Comparison of ENCODE assay signal across 8 mouse cellular contexts in the genomic region with DNA sequence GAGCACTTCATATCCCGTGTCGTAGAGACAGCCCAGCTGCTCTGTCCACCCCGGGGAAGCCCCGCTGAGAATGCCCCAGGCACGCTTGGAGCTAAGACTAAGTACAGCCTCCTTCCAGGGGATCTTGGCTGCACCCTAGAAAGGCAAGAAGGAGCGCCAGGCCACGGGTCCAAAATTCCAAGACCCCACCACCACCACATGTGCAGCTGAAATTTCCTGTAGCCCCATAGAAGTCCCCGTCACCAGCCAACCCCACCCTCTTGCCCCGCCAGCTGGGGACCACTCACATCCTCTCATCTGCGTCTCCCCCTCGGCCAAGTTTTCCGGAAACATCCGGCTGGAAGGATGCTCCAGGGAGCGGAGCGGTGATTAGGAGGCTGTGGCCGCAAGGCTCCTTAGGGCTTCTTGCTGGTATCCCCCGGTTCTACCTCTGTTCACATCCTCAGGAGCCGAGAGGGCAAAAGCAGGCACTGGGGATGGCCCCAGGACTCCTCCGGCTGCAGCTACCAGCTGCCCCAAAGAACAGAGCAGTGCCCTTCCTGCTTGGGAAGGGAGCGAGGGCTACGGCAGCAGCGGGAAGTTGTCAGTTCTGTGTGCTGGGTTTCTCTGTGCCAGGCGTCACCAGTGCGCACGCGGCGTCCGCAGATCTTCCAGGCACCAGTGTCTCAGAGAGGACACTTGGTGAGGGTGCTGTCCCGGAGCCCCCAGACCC. TPM values are rescaled to one million over a fixed set of nuclear protein-coding genes. Genes with fewer than 3 reads are reported as not detected.
A peak's percentile ranks its signal among the peaks of the same experiment; 100 is the strongest.
DNase-seq lines count a peak whose midpoint lies in the region; ATAC-seq and TF ChIP-seq lines count a peak whose summit lies in the region.

No protein-coding gene starts in this region.

- peak; percentile 40 to 75 for DNase-seq in adrenal gland, adult (ENCODE audit: inconsistent age in 2 of 2, low spot score in 1 of 2)
- no peak for DNase-seq in adrenal gland, adult 8-10 months
- DNase-seq in heart, postnatal 4 days: peak; percentile 66
- no peak for DNase-seq in liver, embryonic 14.5 days (ENCODE audit: low read depth in 3 of 3, low spot score in 3 of 3)

- TF ChIP-seq CTCF in C2C12 (IDR thresholded peaks at IDR 0.05; ENCODE audit: control insufficient read depth, insufficient read depth, insufficient read length): no peak
- no peak for TF ChIP-seq CTCF in liver, embryonic 14.5 days (IDR thresholded peaks at IDR 0.05; ENCODE audit: low read depth)

- H3K79me2 ChIP-seq in C2C12 (ENCODE audit: control insufficient read depth, insufficient read depth): peaks cover 92% of the 10 kb centered on the region

- peak overlapping the region; percentile 65 for H3ac ChIP-seq in C2C12 (ENCODE audit: control insufficient read depth, insufficient read length, low read depth)

- H3K9ac ChIP-seq in forebrain, embryonic 15.5 days (replicated peaks): peak overlapping the region; percentile 39
- no peak overlapping the region for H3K9ac ChIP-seq in liver, embryonic 14.5 days (replicated peaks)
- H3K9ac ChIP-seq in neural tube, embryonic 12.5 days: peak overlapping the region; percentile 44; the same call in 1 of the 2 replicates

- H3K4me2 ChIP-seq in forebrain, embryonic 15.5 days (replicated peaks): peak overlapping the region; percentile 58
- H3K4me2 ChIP-seq in liver, embryonic 14.5 days (ENCODE audit: low read depth): peak overlapping the region; percentile 1
- peak overlapping the region; percentile 61 for H3K4me2 ChIP-seq in neural tube, embryonic 12.5 days (replicated peaks)

- peaks cover 27% of the 10 kb centered on the region for H3K79me3 ChIP-seq in C2C12 (ENCODE audit: low read depth)

- peak; percentile 14; the same call in 1 of the 2 replicates for ATAC-seq in forebrain, embryonic 15.5 days (replicated peaks)
- no peak for ATAC-seq in liver, embryonic 14.5 days (ENCODE audit: insufficient read depth)
- 0 out of 2 replicates have a peak, but pooled peaks have one; percentile 12 for ATAC-seq in neural tube, embryonic 12.5 days (ENCODE audit: low FRiP score, low read depth)
- ATAC-seq in megakaryocyte-erythroid progenitor cell, adult 5-6 weeks (replicated peaks; ENCODE audit: low FRiP score, low TSS enrichment, poor library complexity, severe bottlenecking): no peak

- WGBS in forebrain, embryonic 15.5 days: 19% methylated on average over 29 of the region's 29 CpGs
- 19% methylated on average over 29 of the region's 29 CpGs for WGBS in liver, embryonic 14.5 days (ENCODE audit: insufficient replicate concordance)
- 9% methylated on average over 29 of the region's 29 CpGs for WGBS in neural tube, embryonic 12.5 days

- H3K36me3 ChIP-seq in C2C12 (ENCODE audit: control insufficient read depth, insufficient read depth): peaks cover 36% of the 10 kb centered on the region
- H3K36me3 ChIP-seq in forebrain, embryonic 15.5 days: 0 out of 2 replicates have a peak, but pooled peaks cover 2% of the 10 kb centered on the region
- H3K36me3 ChIP-seq in liver, embryonic 14.5 days (replicated peaks; ENCODE audit: control insufficient read depth, insufficient read depth, low read depth): no peaks in the 10 kb centered on the region
- peaks cover 28% of the 10 kb centered on the region for H3K36me3 ChIP-seq in neural tube, embryonic 12.5 days

- peak overlapping the region; percentile 26 for H3K4me3 ChIP-seq in C2C12 (ENCODE audit: insufficient read depth, poor library complexity, severe bottlenecking)
- peak overlapping the region; percentile 30 for H3K4me3 ChIP-seq in forebrain, embryonic 15.5 days
- peak overlapping the region; percentile 3 to 9; a peak in 3 of 4 replicates for H3K4me3 ChIP-seq in liver, embryonic 14.5 days (ENCODE audit: insufficient read depth in 1 of 2, low read depth in 2 of 2, low read length in 2 of 2)
- peak overlapping the region; percentile 12 for H3K4me3 ChIP-seq in neural tube, embryonic 12.5 days

- peaks cover 48% of the 10 kb centered on the region for H3K4me1 ChIP-seq in forebrain, embryonic 15.5 days
- peaks cover 18 to 21% of the 10 kb centered on the region in 2 experiments for H3K4me1 ChIP-seq in liver, embryonic 14.5 days (replicated peaks; ENCODE audit: control insufficient read depth in 2 of 2, insufficient read depth in 2 of 2, low read length in 1 of 2)
- peaks cover 69% of the 10 kb centered on the region for H3K4me1 ChIP-seq in neural tube, embryonic 12.5 days

- no peaks in the 10 kb centered on the region for H3K27me3 ChIP-seq in C2C12 (ENCODE audit: control insufficient read depth, insufficient read depth, insufficient read length)
- H3K27me3 ChIP-seq in forebrain, embryonic 15.5 days: no peaks in the 10 kb centered on the region
- peaks cover 16% of the 10 kb centered on the region for H3K27me3 ChIP-seq in liver, embryonic 14.5 days (ENCODE audit: control insufficient read depth, insufficient read depth, low read length)
- H3K27me3 ChIP-seq in neural tube, embryonic 12.5 days (replicated peaks): no peaks in the 10 kb centered on the region; the same call in 1 of the 2 replicates

- peak overlapping the region; percentile 81 for H3K27ac ChIP-seq in forebrain, embryonic 15.5 days (replicated peaks)
- H3K27ac ChIP-seq in liver, embryonic 14.5 days: no peak overlapping the region
- H3K27ac ChIP-seq in neural tube, embryonic 12.5 days: peak overlapping the region; percentile 50

- no peaks in the 10 kb centered on the region for H3K9me3 ChIP-seq in forebrain, embryonic 15.5 days
- no peaks in the 10 kb centered on the region for H3K9me3 ChIP-seq in liver, embryonic 14.5 days (ENCODE audit: control insufficient read depth, low read length)
- H3K9me3 ChIP-seq in neural tube, embryonic 12.5 days: no peaks in the 10 kb centered on the region

- no peak for TF ChIP-seq EP300 in liver, embryonic 14.5 days (IDR thresholded peaks at IDR 0.05; ENCODE audit: low read depth)

TF ChIP-seq in C2C12, 6 proteins besides CTCF, POLR2A, EP300 and RAD21:
- TF ChIP-seq MYOG (IDR thresholded peaks at IDR 0.05; ENCODE audit: control insufficient read depth, extremely low read depth, insufficient read length): no peak
- TF ChIP-seq MAX (IDR thresholded peaks at IDR 0.05): no peak
- no peak for TF ChIP-seq FOSL1 (IDR thresholded peaks at IDR 0.05; ENCODE audit: insufficient read depth, low read length, poor library complexity, severe bottlenecking)
- TF ChIP-seq CEBPB (IDR thresholded peaks at IDR 0.05; ENCODE audit: low read depth): no peak
- no peak for TF ChIP-seq USF1 (IDR thresholded peaks at IDR 0.05; ENCODE audit: low read depth)
- no peak for TF ChIP-seq MYOD1 (IDR thresholded peaks at IDR 0.05; ENCODE audit: control insufficient read depth, insufficient read length, low read depth)

RNA-seq across cellular contexts. Expression of a gene that starts 54.7 kb away (rescaled TPM):
- 1 to 10 TPM; 2.4 to 4.6 (median 3.4) TPM for total RNA-seq in adrenal gland, adult 8-10 months (2022)
- polyA plus RNA-seq in C2C12 (2012; fragmentation: generic; extraction: Trizol): 0.19 TPM
- polyA plus RNA-seq in forebrain, embryonic 15.5 days (2015; fragmentation: Nextera tagmentation; extraction: Ambion mirVana): 2.5 and 2.8 TPM in 2 replicates
- total RNA-seq in heart, postnatal 4 days (2021): 1 to 10 TPM; 1.2 to 1.3 TPM
- polyA plus RNA-seq in liver, embryonic 14.5 days (2012; rRNA removed): 0.38 TPM in 2 replicates
- polyA plus RNA-seq in liver, embryonic 14.5 days (2014; fragmentation: Nextera tagmentation; extraction: Ambion mirVana): 0.15 and 0.32 TPM in 2 replicates
- 6.3 and 9.1 TPM in 2 replicates for polyA plus RNA-seq in neural tube, embryonic 12.5 days (2016; fragmentation: Nextera tagmentation; extraction: Ambion mirVana)
- total RNA-seq in megakaryocyte-erythroid progenitor cell, adult 5-6 weeks (2014; fragmentation: Nextera tagmentation): not detected in 2 replicates
- total RNA-seq in megakaryocyte-erythroid progenitor cell, adult 5-6 weeks (2017): not detected in 2 replicates

Comparison
In these comparisons a context has a peak if more than half of its experiments do, and no peak if none do; other contexts are left out.
1. DNase-seq: peak in adrenal gland, adult (2 of 2) and heart, postnatal 4 days (single experiment); none in adrenal gland, adult 8-10 months (single experiment) and liver, embryonic 14.5 days (0 of 3).
2. ATAC-seq: peak in forebrain, embryonic 15.5 days (single experiment) and neural tube, embryonic 12.5 days (single experiment); none in liver, embryonic 14.5 days (single experiment) and megakaryocyte-erythroid progenitor cell, adult 5-6 weeks (single experiment).
3. H3K4me2 ChIP-seq: peak in every context shown above with its lines; median percentile 61 in neural tube, embryonic 12.5 days; 58 in forebrain, embryonic 15.5 days; 1 in liver, embryonic 14.5 days.
4. Peak in every context shown above with its lines, with median percentiles within 50 percentile points of each other: H3K4me3 ChIP-seq.